Mouse (Mus musculus) gastrocnemius, postnatal 4 days (tissue): ENCODE data around the gene Prox1. TPM values are rescaled to one million over a fixed set of nuclear protein-coding genes. Genes with fewer than 3 reads are reported as not detected.

Experiments
- DNase-seq, 2 experiments: peaks; one replicate each; pipeline ENCODE4 v3.0.0; 2021 to 2022; ENCODE audit warnings: low spot score in 2 of 2, mixed read lengths in 2 of 2
- total RNA-seq, 2 experiments: library from RNA; stranded (reverse); gene quantifications; 2 replicates each; pipeline ENCODE4 v1.2.3; 2021

The Prox1 gene
- total RNA-seq, 2 experiments from 2014 or later: 12.2 to 14.9 TPM

DNA sequence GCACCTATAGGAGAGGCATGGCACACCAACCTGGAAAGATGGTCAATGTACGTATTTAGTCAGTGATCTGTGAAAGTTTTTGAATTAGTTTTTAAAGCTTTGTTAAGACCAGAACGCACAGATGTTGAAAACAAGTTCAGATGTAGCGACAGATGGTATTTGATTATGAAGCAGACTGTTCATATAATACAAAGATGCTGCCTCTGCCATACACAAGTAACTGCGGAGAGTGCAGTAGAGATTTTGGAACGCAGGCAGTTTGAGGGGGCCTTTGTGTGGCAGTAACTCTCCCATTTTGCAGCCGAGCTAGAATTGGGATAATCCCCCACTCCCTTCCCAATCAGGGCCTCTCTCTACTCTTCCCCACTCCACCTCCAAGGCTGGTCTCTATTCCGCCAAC is 78.4 kb downstream of the Prox1 start:
- DNase-seq: no peak

DNA sequence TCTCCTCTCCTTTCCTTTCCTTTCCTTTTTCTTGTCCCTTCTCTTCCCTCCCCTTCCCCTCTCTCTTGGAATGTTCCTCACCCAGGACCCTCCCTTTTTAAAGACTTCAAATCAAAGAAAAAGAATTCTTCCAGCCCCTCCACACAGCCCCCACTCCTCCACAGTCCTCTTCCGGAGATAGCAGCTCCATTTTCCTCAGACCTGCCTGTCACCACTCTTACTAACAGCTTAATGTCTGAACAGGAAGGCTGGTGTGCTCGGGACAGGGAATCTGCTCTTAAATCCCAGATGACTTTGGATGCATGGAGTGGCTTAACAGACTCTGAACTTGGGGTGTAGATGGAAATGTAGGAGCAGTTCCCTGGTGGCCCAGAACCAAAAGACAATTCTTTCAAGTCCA is 81.6 kb downstream of the Prox1 start:
- no peak for DNase-seq

DNA sequence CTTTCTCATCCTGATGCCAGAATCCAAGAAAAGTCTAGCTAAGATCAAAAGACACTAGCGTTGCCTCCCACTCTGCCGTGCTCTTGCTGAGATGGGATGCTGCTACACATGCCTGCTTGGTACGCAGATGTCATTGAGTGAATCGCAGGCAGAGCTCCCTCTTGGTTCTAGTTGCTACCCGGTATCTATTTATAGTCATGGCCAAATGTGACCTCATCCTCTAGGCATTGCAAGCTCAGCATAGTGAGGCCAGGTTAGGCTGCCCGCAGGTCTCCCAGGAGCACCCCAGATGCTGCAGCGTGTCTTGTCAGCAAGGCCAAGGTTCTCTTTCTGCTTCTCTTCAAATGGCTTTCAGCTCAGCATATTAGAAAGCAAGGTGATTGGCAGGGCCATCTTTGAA is 84.8 kb downstream of the Prox1 start:
- DNase-seq: no peak

DNA sequence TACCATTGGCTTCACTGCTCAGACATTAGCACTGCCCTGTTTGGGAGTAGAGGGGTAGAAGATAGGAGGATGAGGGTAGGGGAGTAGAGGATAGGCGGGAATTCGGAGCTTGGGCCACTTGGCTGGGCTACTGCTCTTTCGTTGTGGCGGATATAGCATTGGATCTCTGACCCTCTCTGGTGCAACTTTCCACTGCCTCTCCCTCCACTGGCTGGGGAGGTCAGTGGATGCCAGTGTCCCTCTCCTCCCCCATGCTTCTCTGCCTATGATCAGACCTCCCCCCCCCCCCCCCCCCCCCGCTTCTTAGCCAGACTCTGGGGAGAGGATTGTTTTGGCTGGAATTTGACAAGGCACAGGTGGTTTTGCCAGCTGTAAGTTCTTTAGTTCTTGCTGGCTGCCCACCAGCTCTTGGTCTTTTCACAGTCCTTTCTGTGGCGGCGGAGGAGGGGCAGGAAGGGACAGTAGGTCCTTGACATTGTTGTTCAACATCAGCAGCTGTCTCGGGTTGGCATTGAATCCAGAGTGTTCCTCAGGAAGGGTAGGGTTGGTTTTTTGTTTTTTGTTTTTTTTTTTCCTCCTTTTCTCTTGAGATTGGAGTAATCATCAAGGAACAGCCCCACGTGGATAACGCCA is 90.8 kb downstream of the Prox1 start:
- peak in 1 of 2 experiments; percentile 25 for DNase-seq

DNA sequence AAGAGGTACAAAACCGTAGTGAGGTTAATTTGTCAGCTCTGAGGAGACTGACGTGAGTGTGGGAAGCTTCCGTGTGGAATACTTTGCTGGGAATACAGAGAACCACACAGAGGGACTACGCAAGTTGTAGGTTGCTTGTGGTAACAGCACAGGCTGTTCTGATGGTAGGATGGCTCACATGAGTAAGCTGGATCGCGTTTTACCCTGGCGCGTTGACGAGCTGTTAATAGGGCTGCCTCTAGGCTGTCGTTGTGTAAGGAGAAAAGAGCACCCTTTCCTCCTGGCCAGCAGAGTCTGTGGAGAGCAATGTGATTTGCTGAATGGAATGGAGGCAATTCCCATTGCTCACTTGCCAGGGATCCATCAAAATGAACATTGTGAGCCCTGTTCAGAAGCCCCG is 93.9 kb downstream of the Prox1 start:
- no peak for DNase-seq

Other genes with a start within 250 kb of the Prox1 start
- 100 to 1,000 TPM; 144 to 145 TPM for gene Smyd2, start 248.4 kb downstream of the Prox1 start, total RNA-seq